Mouse (Mus musculus): Measurements from ENCODE around the gene 4930447F04Rik. TPM values are rescaled to one million over a fixed set of nuclear protein-coding genes. Genes with fewer than 3 reads are reported as not detected.

The 4930447F04Rik gene
- polyA plus RNA-seq (2017; shearing (Covaris generic)) = not detected

GRCm38 (mm10) chrX:66304124-66304523 lies at the start of gene 4930447F04Rik:
Gene 4930447F04Rik, minus strand, starts transcription at chrX:66304224.

